Mouse (Mus musculus): Measurements from ENCODE around the gene Rcan3.

GRCm38 (mm10) chr4:135429383-135429782 is 4.3 kb downstream of the Rcan3 start:
- TF ChIP-seq CTCF (IDR thresholded peaks at IDR 0.05; ENCODE audit: low read depth, low read length) (no peak), POLR2A (IDR thresholded peaks at IDR 0.05; ENCODE audit: insufficient read depth, low read length) (no peak), EP300 (IDR thresholded peaks at IDR 0.05; ENCODE audit: insufficient read depth, low read depth, low read length) (no peak)
